Comparison of ENCODE assay signal across 21 mouse cellular contexts in the genomic region with DNA sequence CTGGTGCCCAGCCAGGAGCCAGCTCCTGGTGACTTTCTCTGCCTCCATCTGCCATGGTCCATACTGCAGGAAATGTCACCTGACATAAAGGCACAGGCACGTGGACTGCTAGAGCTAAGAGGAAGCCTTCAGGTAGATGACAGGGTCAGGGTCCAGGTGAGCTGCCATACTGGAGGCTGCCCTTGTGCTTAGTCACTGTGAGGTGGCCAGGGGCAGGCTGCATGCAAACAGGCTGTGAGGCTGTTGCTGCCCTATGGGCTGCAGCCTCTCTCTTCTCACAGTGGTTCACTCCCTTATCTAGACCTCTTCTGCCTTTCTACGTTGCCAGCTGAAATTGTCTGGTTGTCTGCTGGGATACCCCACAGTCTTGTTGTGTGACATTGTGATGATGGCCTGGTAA. TPM values are rescaled to one million over a fixed set of nuclear protein-coding genes. Genes with fewer than 3 reads are reported as not detected.
A peak's percentile ranks its signal among the peaks of the same experiment; 100 is the strongest.
DNase-seq lines count a peak whose midpoint lies in the region; ATAC-seq and TF ChIP-seq lines count a peak whose summit lies in the region.
"Had no signal": no experiment of that assay in that cellular context is flagged by ENCODE, and none has a peak within 500 bp of the region (broad histone marks: within the 10 kb centered on the region; RNA-seq: fewer than 3 reads in every experiment).

No protein-coding gene starts in this region.

- peak; percentile 52; the same call in 1 of the 2 replicates for ATAC-seq in heart, embryonic 13.5 days (ENCODE audit: extremely low read depth, insufficient number of reproducible peaks, low FRiP score, low TSS enrichment)
- 0 out of 2 replicates have a peak, but pooled peaks have one; percentile 50 for ATAC-seq in intestine, embryonic 16.5 days
- peak; percentile 58 for ATAC-seq in liver, embryonic 14.5 days (ENCODE audit: insufficient read depth)

- H3K4me2 ChIP-seq in heart, embryonic 13.5 days = no peak overlapping the region
- H3K4me2 ChIP-seq in intestine, embryonic 16.5 days (ENCODE audit: low read depth, low read length) = no peak overlapping the region
- no peak overlapping the region for H3K4me2 ChIP-seq in liver, embryonic 14.5 days (ENCODE audit: low read depth)
- H3K4me2 ChIP-seq: hindbrain, embryonic 12.5 days; midbrain, embryonic 12.5 days; stomach, embryonic 15.5 days had no signal

- 0 out of 2 replicates have a peak, but pooled peaks cover 5% of the 10 kb centered on the region for H3K4me1 ChIP-seq in heart, embryonic 13.5 days
- no peaks in the 10 kb centered on the region for H3K4me1 ChIP-seq in intestine, embryonic 16.5 days (ENCODE audit: control insufficient read depth, insufficient read depth, low read length)
- H3K4me1 ChIP-seq in liver, embryonic 14.5 days (replicated peaks; ENCODE audit: control insufficient read depth in 2 of 2, insufficient read depth in 2 of 2, low read length in 1 of 2) = peaks cover 31 to 33% of the 10 kb centered on the region in 2 experiments
- H3K4me1 ChIP-seq in small intestine, adult 2 months (ENCODE audit: control insufficient read depth, insufficient read depth, insufficient read length, low read length) = peaks cover 5% of the 10 kb centered on the region; the same call in 1 of the 2 replicates
- H3K4me1 ChIP-seq: hindbrain, embryonic 12.5 days; midbrain, embryonic 12.5 days; stomach, embryonic 15.5 days had no signal

- peaks cover 43% of the 10 kb centered on the region for H3K36me3 ChIP-seq in heart, embryonic 13.5 days
- H3K36me3 ChIP-seq in intestine, embryonic 16.5 days (ENCODE audit: control insufficient read depth, insufficient read depth, low read length) = 0 out of 2 replicates have a peak, but pooled peaks cover 15% of the 10 kb centered on the region
- peaks cover 26% of the 10 kb centered on the region for H3K36me3 ChIP-seq in liver, embryonic 14.5 days (replicated peaks; ENCODE audit: control insufficient read depth, insufficient read depth, low read depth)
- H3K36me3 ChIP-seq in small intestine, adult 2 months (ENCODE audit: control insufficient read depth, insufficient read depth, low read length) = peaks cover 10% of the 10 kb centered on the region

- no peak for TF ChIP-seq CTCF in liver, embryonic 14.5 days (IDR thresholded peaks at IDR 0.05; ENCODE audit: low read depth)
- TF ChIP-seq CTCF in small intestine, adult 2 months (IDR thresholded peaks at IDR 0.05; ENCODE audit: extremely low read depth, insufficient read length, insufficient replicate concordance, low read depth, low read length) = no peak

- no peak overlapping the region for H3K4me3 ChIP-seq in heart, embryonic 13.5 days
- no peak overlapping the region for H3K4me3 ChIP-seq in intestine, embryonic 16.5 days (ENCODE audit: low read length)
- H3K4me3 ChIP-seq in liver, embryonic 14.5 days (ENCODE audit: insufficient read depth in 1 of 2, low read depth in 2 of 2, low read length in 2 of 2) = no peak overlapping the region
- H3K4me3 ChIP-seq in small intestine, adult 2 months (ENCODE audit: low read depth, low read length) = no peak overlapping the region
- H3K4me3 ChIP-seq: hindbrain, embryonic 12.5 days; midbrain, embryonic 12.5 days; stomach, embryonic 15.5 days had no signal

- TF ChIP-seq EP300 in liver, embryonic 14.5 days (IDR thresholded peaks at IDR 0.05; ENCODE audit: low read depth) = no peak

- 73% methylated on average over 2 of the region's 2 CpGs for WGBS in heart, embryonic 13.5 days
- 82% methylated on average over 2 of the region's 2 CpGs for WGBS in intestine, embryonic 16.5 days
- 56% methylated on average over 2 of the region's 2 CpGs for WGBS in liver, embryonic 14.5 days (ENCODE audit: insufficient replicate concordance)
- WGBS in small intestine, adult 2 months = 61% methylated on average over 2 of the region's 2 CpGs

- no peak overlapping the region for H3K27ac ChIP-seq in heart, embryonic 13.5 days (replicated peaks)
- no peak overlapping the region for H3K27ac ChIP-seq in intestine, embryonic 16.5 days (ENCODE audit: low read length)
- peak overlapping the region; percentile 70 for H3K27ac ChIP-seq in liver, embryonic 14.5 days
- peak overlapping the region; percentile 33; the same call in 1 of the 2 replicates for H3K27ac ChIP-seq in small intestine, adult 2 months (ENCODE audit: insufficient read depth, low read depth, low read length)
- H3K27ac ChIP-seq: hindbrain, embryonic 12.5 days; midbrain, embryonic 12.5 days; stomach, embryonic 15.5 days had no signal

- H3K27me3 ChIP-seq in heart, embryonic 13.5 days (replicated peaks) = no peaks in the 10 kb centered on the region
- no peaks in the 10 kb centered on the region for H3K27me3 ChIP-seq in intestine, embryonic 16.5 days (replicated peaks; ENCODE audit: control insufficient read depth, insufficient read depth, low read length)
- no peaks in the 10 kb centered on the region for H3K27me3 ChIP-seq in liver, embryonic 14.5 days (ENCODE audit: control insufficient read depth, insufficient read depth, low read length)
- no peaks in the 10 kb centered on the region for H3K27me3 ChIP-seq in small intestine, adult 2 months (ENCODE audit: control insufficient read depth, insufficient read depth, low read length)
- H3K27me3 ChIP-seq: hindbrain, embryonic 12.5 days; midbrain, embryonic 12.5 days; stomach, embryonic 15.5 days had no signal

- no peaks in the 10 kb centered on the region for H3K9me3 ChIP-seq in heart, embryonic 13.5 days
- no peaks in the 10 kb centered on the region for H3K9me3 ChIP-seq in intestine, embryonic 16.5 days (ENCODE audit: control insufficient read depth, low read length)
- no peaks in the 10 kb centered on the region for H3K9me3 ChIP-seq in liver, embryonic 14.5 days (ENCODE audit: control insufficient read depth, low read length)
- H3K9me3 ChIP-seq: hindbrain, embryonic 12.5 days; midbrain, embryonic 12.5 days; stomach, embryonic 15.5 days had no signal

- TF ChIP-seq POLR2A in small intestine, adult 2 months (IDR thresholded peaks at IDR 0.05; ENCODE audit: low read depth, low read length) = no peak

- DNase-seq in heart, postnatal 36 days = no peak
- no peak for DNase-seq in liver, embryonic 14.5 days (ENCODE audit: low read depth in 3 of 3, low spot score in 3 of 3)
- DNase-seq in retina, postnatal 1 day = no peak
- no peak for DNase-seq in right cerebral cortex, postnatal 4 days
- DNase-seq in right cerebral cortex, postnatal 36 days (ENCODE audit: low spot score in 2 of 2) = no peak
- DNase-seq: adrenal gland, postnatal 25 days; cerebellum, adult 9-10 months; heart, postnatal 10 days; kidney, adult 8-10 months; kidney, postnatal 14 days; layer of hippocampus, postnatal 36 days; lung, postnatal 4 days; right cerebral cortex, postnatal 14 days; thymus, adult 18-20 months; thymus, postnatal 4 days had no signal

- no peak overlapping the region for H3K9ac ChIP-seq in heart, embryonic 13.5 days
- H3K9ac ChIP-seq in intestine, embryonic 16.5 days (ENCODE audit: low read depth, low read length) = no peak overlapping the region
- H3K9ac ChIP-seq in liver, embryonic 14.5 days (replicated peaks) = no peak overlapping the region; the same call in 1 of the 2 replicates
- H3K9ac ChIP-seq: hindbrain, embryonic 12.5 days; midbrain, embryonic 12.5 days; stomach, embryonic 15.5 days had no signal

- intact Hi-C loops in heart, postnatal 36 days (cut with DNase I) = no loop called here

RNA-seq across cellular contexts. Expression of a gene that starts 11.7 kb away (rescaled TPM):
- polyA plus RNA-seq in heart, embryonic 13.5 days (2015; fragmentation: Nextera tagmentation; extraction: Ambion mirVana) = 13.5 and 13.7 TPM in 2 replicates
- 10 to 100 TPM; 67.9 to 85.3 TPM for total RNA-seq in heart, postnatal 36 days (2021)
- polyA plus RNA-seq in intestine, embryonic 16.5 days (2015; fragmentation: Nextera tagmentation; extraction: Ambion mirVana) = 32.2 and 33.6 TPM in 2 replicates
- 47.4 and 57.4 TPM in 2 replicates for polyA plus RNA-seq in liver, embryonic 14.5 days (2012; rRNA removed)
- polyA plus RNA-seq in liver, embryonic 14.5 days (2014; fragmentation: Nextera tagmentation; extraction: Ambion mirVana) = 41.8 and 49.8 TPM in 2 replicates
- polyA plus RNA-seq in small intestine, adult 2 months (2012; rRNA removed) = 174 and 206 TPM in 2 replicates

Comparison
In these comparisons a context has a peak if more than half of its experiments do, and no peak if none do; other contexts are left out.
1. H3K27ac ChIP-seq: peak in liver, embryonic 14.5 days (single experiment) and small intestine, adult 2 months (single experiment); none in heart, embryonic 13.5 days (single experiment) and intestine, embryonic 16.5 days (single experiment).
2. Peak in every context shown above with its lines, with median percentiles within 50 percentile points of each other: ATAC-seq.